Mouse (Mus musculus): ENCODE results near the gene Tk1.
"Not testable (repeated sequence)": the region's sequence is repeated elsewhere in the genome, so short reads cannot be mapped to it uniquely, and the experiment has no call there.

Tk1 gene

DNA sequence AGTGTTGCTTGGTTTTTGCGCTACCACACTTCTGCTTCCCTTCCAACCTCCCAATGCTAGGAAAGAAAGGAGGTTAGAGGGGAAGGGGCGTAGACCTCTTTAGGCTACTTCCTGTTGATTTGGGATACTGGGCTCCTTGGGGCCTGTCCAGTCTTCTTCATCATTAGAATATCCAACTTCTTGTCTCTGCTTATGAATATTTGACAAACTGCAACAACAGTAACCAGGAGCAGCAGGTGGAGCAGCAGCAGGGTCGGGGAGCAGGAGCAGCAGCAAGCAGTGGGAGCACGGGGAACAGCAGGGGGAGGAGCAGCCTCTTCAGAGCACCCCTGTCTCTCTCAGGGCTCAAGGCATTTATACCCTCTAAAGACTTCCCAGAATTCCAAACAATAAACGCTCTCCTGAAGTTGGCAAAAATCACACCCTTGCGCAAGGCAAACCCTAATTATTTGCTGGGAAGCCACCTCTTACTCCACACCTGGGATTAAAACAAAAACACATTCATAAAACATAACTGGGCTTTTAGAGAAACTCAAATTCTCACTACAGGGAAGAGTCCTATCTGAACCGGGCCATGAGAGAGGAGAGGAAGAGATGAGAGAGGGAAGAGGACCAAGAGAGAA lies 21.8 kb upstream of the Tk1 start:
- DNase-seq (ENCODE audit: low spot score), result no peak

DNA sequence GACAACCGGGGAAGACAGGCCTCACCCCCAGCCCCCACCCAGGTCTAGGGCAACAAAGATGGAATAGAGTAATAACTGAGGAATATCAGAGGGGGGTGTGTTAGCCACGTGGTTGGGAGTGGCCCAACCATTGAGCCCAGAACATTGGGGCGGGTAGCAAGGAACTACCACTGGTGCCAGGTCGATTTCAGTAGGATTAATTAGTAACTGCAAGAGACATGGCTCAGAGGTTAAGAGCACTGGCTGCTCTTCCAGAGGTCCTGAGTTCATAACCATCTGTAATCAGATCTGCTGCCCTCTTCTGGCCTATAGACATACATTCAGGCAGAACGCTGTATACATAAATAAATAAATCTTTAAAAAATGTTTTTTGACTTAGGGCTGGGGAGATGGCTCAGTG lies 20.7 kb upstream of the Tk1 start:
- no peak for DNase-seq (ENCODE audit: low spot score)

DNA sequence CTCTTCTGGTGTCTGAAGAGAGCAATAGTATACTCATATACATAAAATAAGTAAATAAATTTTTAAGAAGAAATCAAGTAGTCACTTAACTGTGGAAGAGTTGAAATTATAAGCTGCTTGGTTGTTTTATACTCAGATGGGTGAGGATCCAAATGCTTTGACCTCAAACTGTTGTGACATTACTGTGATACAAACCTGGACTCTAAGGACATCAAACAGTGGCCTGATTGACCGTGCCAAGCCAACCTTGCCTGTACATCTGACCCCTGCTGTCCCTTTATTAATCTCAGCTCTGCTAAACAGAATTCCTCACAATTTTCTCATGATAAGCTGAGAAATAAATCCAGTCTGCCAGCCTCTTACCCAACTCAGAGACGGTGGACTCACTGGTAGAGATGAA lies 19.8 kb upstream of the Tk1 start:
- no peak for DNase-seq (ENCODE audit: low spot score)

DNA sequence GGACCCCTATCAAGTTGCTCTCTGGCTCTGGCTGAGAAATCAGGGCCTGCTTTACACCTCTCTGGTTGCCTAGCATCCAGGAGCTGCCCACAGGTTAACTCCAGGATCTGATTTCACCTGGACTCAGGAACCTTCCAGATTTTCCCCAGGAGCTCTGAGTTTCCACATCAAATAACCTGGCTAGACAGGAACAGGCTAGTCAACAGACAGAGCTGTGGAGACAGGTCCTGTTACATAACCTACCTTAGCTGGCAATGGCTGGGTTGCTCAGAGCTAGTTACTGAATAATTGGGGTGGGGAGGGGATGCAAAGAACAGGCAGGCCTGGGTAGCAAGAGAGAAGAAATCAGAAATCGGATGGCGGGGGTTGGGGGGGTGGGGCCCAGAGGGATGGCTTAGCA lies 19.1 kb upstream of the Tk1 start:
- DNase-seq (ENCODE audit: low spot score), result no peak

DNA sequence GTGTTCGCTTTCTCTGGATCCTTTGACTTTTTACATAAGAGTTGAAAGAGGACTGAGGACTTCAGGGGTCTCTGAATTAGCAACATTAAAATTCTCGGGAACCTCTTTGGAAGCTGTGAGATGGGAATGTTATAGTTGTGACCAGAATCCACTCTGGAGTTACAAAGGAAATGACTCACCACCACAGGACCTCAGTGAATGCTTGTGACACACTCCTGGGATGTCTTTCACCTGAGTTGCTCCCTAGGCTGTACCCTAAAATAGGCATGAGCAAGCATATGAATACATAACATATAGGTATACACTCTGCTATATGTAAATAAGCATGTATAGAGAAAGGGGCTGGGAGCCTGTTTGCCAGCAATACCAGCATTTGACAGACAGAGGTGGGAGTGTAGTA lies 17.5 kb upstream of the Tk1 start:
- DNase-seq (ENCODE audit: low spot score), result no peak

DNA sequence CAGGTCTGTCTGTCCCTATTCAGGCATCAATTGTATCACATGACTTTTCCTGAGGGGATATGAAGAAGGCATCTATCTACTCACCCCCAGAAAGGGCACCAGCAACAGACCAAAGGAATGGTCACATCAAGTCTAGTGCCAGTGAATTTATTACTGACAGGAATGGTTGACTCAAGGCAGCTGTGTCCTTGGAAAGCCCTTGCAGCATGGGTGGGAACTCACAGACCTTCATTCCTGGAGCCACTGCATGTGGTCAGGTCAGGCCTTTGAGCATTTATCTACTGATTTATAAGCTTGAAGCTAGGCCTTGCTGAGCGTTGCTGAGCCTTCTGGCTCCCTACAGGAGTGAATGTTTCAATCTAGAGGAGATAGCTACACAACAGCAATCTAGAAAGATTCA lies 15.0 kb upstream of the Tk1 start:
- no peak for DNase-seq (ENCODE audit: low spot score)

DNA sequence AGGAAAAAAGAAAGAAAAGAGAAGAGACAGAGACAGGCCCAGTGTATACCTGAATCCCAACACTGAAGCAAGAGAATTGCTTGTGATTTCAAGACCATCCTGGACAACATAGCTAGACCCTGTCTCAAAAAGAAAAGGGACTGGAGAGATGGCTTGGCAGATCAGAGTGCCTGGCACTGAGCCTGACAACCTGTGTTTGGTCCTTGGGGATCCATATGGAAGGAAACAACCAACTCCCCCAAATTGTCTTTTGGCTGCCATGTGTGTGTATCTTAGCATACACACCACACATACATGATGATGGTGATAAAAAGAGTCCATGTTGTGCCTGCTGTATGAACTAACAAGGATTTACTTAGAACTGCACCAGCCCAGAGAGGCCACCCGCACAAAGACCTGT lies 13.1 kb upstream of the Tk1 start:
- DNase-seq (ENCODE audit: low spot score), result no peak

DNA sequence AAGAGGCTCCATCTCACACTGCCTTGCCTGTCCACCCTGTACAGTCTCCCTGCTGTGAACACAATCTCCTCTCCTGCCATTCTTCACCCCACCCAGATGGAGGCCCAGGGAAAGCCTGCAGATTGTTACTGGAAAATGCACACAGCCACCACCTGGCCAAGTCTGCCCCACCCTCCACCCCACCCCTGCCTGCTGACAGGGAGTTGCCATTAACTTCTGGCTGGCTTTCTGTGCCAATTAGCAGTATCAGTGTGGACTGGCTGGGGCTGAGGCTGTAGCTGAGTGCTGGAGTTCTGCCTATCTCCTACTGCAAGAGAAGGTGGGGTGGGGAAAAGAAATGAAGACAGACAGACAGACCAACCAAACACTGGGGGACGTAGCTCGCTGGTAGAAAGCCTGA lies 12.7 kb upstream of the Tk1 start:
- no peak for DNase-seq (ENCODE audit: low spot score)

DNA sequence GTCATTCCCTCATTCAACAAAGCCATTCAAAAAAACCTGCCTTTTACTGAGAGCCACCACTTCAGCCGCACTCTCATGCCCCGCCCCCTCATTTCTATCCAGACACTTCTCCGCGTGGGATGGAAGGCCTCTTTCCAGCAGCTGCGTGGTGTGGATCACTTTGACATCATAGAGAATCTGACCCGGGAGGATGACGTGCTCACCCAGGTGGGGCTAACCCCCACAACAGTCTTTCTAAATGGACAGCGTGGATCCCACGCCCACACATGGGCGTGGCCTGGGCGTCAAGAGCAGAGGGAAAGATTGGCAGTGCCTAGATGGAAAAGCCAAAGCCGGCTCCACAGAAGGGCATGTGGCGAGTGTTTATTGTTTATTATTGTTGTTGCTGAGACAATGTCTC lies 10.4 kb upstream of the Tk1 start:
- no peak for DNase-seq (ENCODE audit: low spot score)

DNA sequence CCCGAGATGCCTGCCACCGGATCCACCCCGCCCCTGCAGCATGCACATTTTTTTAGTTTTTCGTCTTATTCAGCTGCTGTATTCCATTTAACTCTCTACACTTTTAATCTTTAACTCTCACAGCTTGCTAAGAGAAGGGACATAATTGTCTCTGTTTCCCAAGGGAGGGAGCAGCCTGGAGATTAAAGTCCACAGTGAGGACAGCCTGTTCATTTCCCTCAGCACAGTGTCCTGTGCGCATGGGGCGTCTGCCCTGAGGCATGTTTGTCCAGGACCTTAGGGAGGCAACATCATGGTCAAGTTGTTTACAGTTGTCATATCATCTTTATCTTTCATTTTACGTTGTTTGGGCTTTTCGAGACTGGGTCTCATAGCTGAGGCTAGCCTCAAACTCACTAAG lies 8.2 kb upstream of the Tk1 start:
- no peak for DNase-seq (ENCODE audit: low spot score)

DNA sequence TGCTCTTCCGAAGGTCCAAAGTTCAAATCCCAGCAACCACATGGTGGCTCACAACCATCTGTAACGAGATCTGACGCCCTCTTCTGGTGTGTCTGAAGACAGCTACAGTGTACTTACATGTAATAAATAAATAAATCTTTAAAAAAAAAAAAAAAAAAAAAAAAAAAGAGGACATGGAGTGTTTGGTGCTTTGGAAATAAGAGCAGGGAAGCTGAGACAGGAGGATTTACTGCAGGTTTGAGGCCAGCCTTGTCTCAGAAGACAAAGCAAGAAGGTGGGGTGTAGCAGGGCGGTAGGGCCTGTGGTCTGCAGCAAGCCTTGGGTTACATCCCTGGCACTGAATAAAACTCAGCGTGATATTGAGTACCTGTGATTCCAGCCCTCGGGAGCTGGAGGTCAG lies 7.6 kb upstream of the Tk1 start:
- not testable (repeated sequence) for DNase-seq (ENCODE audit: low spot score)

DNA sequence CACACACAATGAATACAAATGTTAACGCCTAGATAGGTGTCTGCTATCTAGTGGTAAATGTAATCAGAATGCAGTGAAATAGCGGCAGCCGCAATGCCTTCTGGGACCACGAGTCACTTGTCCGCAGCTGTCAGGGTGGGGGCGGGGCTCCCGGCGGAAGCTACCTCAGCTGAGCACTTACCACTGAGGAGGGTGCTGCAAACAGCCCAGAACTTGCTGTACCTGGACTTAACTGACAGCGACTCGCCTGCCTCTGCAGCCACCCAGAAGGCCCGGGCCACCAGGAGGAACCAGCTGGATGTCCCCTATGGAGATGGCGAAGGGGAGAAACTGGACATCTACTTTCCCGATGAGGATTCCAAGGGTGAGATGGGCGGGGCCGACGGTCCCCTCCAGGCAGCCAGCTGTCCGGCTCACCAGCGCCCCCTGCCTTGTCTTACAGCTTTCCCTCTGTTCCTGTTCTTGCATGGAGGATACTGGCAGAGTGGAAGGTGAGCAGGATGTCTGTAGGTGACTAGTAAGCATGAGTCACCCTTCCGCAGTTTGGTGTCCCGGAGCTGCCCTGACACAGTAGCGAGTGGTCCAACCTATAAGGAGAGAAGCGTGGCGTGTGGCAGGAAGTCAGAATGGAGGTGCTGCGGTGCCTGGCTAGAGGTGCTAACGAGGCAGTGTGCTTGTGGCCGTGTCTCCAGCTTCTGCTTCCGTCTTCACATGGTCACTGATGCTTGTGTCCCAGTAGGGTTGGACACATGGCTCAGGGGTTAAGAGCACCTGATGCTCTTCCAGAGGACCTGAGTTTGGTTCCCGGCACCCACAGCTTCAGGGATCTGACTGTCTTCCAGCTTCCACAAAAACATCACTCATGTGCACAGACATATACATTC lies 6.4 kb upstream of the Tk1 start:
- peak; percentile 41 for DNase-seq (ENCODE audit: low spot score)

DNA sequence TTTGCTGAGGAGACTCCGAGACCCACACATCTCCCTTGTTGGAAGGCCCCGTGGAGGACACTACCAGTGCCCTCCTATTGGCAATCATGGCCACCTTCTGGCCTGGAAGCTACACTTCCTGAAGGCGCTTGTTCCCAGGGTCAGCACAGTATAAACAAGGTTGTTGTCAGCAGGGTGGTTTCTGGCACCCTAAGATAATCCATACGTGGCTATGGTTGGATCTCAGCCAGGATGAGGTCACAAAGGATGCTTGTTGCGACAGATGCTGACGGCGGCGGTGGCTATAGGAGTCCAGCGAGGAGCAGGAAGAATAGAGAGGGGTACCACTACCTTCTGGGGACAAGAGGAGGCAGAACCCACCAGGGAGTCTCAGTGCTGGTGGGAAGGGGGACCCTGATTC lies 4.5 kb upstream of the Tk1 start:
- DNase-seq (ENCODE audit: low spot score), result no peak

DNA sequence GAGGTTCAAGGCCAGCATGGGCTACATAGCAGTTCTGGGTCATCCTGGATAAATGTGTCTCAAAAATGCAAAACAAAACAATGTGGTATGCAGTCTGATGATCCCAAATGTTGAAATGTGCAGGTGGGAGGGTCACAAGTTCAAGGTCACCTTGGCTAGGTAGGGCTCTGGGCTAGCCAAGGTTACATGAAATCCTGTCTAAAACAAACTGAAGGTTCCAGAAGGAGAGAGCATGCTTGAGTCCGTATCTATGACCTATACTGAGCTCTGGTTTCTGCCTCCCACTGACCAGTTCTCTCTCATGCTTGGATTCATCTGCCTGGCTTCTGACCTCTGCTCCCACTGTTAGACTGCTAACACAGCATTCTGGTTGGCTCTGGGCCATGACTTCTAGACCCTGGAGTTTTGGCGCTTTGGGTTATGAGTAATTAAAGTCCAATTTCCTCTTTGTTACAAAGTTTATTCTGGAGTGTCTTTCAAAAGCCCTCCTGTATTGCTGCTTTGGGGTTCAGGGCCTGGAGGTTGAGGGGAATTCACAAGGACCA lies 3.9 kb upstream of the Tk1 start:
- DNase-seq (ENCODE audit: low spot score), result no peak

DNA sequence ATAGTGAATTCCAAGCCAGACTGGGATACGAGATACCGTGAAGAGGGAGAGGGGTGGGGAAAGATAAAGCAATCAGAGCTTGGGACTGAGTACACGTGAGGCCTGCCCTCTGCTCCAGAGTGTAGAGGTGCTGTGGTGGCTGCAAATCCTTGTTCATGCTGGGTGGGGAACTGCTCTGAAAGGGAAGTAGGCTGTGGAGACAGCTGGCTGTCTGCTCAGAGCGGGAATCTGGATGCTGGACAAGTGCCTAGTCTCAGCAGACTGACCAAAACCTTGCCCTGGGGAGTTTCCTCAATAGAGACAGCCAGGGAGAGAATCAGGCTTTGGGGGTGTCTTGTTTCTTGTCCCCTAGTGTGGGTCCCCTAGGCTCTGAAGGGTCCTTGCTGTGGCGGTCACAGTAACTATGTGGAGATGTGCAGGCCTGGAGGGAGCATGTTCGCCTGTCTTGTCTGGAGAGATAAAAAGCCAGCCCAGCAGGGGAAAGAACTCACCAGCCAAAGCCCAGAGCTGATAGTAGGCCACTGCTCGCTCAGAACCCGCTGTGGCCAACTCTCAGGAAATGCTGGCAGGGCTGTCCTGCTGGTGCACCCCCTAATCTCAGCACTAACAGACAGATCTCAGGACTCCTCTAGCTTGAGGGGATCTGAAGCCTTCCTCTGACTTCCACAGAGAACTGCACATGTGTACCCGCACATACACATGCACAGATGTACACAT lies 3.2 kb upstream of the Tk1 start:
- no peak for DNase-seq (ENCODE audit: low spot score)

DNA sequence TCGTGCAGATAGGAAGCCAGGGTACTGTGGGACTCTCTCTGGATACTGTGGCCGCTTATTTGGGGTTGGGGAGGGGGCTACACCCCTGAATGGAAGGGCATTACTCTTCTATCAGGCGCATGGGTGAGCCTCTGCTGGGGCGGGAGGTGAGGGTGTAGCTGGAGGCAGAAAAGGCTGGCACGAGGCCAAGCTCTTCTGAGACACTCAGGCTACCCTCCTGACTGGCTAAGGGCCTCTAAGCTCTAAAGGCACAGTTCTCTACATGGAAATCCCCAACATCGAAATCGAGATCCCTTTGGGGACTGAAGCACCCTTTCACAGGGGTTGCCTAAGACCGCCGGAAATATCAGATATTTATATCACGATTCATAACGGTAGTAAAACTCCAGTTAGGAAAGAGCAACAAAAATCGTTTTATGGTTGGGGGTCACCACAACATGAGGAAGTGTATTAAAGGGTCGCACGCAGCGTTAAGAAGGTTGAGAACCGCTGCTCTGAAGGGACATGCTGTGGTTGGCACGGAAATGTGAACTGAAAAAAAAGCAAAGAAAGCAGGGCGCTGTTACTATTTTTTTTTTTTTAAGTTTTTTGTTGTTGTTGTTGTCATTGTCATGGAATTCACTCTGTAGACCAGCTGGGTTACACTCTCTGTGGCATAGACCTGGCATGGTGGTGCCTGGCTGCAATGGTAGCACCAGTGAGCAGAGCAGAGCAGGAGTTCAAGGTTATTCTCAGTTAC lies 2.4 kb upstream of the Tk1 start:
- no peak for DNase-seq (ENCODE audit: low spot score)

DNA sequence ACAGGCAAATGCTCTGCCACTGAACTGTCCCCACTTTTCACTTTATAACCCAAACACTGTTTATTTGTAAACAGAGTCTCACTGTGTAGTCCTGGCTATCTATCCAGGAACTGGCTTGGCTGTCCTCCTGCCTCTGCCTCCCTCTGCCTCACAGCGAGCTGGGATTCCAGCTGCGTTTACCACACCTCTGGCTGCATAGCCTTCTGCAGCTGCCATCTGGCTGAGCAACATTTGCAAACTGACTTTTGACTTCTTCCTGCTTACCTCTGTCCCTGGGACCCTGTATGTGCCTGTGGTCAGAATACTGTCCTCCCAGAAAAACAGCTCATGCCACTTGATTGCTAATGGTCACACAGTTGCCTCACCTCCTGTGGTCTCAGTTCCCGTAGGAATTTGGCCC lies 1.5 kb upstream of the Tk1 start:
- no peak for DNase-seq (ENCODE audit: low spot score)

DNA sequence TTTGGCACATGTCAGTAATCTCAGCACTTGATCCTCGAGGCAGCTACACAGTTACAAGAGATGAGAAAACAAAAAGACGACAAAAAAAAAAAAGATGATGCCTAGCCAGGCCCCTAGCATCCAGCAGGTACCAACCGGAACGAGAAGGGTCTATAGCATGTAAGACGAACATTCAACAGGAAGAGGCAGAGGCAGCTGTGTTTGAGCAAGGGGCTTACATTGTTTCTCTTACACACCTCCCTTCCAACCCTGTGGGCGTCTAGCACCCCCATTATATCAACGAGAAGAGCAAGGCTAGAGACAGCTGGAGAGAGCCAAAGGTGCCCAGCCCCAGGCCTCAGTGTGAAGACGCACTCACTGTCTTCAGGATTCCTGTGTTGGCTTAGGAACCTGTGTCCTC lies 1.0 kb upstream of the Tk1 start:
- DNase-seq (ENCODE audit: low spot score), result no peak

DNA sequence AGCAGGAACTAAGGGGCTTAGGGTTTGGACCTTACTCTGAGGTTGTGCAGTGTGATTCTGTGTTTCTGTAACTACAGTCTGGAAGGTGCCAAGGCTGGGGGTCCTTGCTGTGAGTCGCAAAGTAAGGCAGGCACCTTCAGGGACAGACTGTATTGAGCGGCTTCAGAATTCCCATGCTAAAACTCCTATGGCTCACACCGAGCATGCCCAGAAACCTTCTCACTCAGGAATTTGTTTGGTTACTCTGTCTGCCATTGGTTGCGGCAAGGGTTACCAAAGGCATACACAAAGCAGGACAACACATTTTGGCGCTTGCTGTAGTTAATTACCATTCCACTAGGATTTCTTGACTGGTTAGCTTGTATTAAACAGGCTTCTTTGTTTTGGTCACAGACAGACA lies 272 bp upstream of the Tk1 start:
- DNase-seq (ENCODE audit: low spot score), result no peak

DNA sequence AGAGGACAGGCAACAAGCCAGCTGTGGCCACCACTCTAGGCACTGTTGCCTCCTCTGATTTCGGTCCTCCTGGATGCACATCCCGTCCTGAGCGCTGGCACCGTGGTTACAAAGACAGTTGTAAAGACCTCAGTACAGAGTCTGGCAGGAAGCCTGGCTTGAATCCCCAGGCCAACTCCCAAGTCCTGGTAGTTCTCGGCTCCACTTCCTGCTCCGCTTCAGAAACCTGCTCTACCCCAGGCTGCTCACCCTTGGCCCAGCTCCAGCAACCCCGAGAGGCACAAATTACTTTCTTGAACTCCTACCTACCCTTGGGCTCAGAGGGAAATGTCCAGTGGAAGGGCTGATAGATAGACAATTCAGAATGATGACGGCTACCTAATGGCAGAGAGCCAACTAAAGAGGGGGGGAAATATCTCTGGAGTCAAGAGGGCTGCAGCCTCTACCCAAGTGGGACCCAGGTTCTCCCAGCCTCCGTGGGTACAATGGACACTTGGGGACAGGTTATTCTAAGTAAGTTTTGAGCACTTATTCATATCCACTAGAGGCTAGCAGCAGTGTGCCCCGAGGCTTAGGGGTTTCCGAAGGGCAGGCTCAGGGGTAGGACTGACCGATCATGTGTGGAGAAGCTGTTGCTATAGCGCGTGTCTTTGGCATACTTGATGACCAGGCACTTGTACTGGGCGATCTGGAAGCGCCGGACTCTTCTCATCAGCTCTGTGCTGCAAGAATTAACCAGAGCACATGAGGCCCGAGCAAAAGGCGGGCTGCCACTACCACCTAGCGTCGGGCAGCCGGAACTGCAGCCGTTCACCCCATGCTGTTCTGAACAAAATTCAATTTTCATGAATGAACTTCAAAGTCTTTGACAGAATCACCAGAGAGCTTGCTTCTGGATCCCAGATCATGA lies 1.6 kb downstream of the Tk1 start:
- no peak for DNase-seq (ENCODE audit: low spot score)

DNA sequence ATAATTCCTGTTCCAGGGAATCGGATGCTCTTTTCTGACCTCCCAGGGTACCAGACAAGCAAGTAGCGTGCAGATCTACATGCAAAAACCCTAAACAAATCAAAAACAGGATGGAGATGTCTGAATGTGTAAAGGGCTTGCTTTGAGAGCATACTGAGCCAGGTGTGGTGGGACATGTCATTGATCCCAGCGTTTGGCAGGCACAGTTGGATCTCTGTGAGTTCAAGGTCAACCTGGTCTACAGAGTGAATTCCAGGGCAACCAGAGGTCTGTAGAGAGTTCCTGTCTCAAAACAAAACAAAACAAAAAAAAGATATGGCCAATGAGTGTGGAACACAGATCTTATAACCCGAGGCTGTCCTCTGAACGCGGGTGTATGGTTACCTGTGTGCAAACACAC lies 2.5 kb downstream of the Tk1 start:
- DNase-seq (ENCODE audit: low spot score), result no peak
